Mouse (Mus musculus) forebrain, embryonic 15.5 days (tissue): ENCODE measurements around the gene Pigl. TPM values are rescaled to one million over a fixed set of nuclear protein-coding genes. Genes with fewer than 3 reads are reported as not detected.
A peak's percentile ranks its signal among the peaks of the same experiment; 100 is the strongest.
"Not testable (repeated sequence)": the region's sequence is repeated elsewhere in the genome, so short reads cannot be mapped to it uniquely, and the experiment has no call there.

Experiments used
- ATAC-seq: fragments of 200-750 bp; cut with Nextera tagmentation; replicated peaks from 2 replicates; pipeline ENCODE4 v1.8.0; 2017; ENCODE audit warnings: mild to moderate bottlenecking, moderate TSS enrichment, moderate library complexity
- H3K27ac ChIP-seq: fragments of 300-500 bp; sonication (generic); replicated peaks from 2 replicates; pipeline ENCODE4 v1.5.1; 2015; ENCODE audit warnings: mild to moderate bottlenecking, inconsistent platforms
- H3K27me3 ChIP-seq: fragments of 300-500 bp; sonication (generic); 2 replicates; pipeline ENCODE4 v1.6.1; 2015; ENCODE audit warnings: inconsistent platforms
- H3K36me3 ChIP-seq: fragments of 300-500 bp; sonication (generic); 2 replicates; pipeline ENCODE4 v1.6.1; 2015; ENCODE audit warnings: mild to moderate bottlenecking, inconsistent platforms
- H3K4me1 ChIP-seq: fragments of 300-500 bp; sonication (generic); 2 replicates; pipeline ENCODE4 v1.6.1; 2015; ENCODE audit warnings: inconsistent platforms
- H3K4me2 ChIP-seq: fragments of 300-500 bp; sonication (generic); replicated peaks from 2 replicates; pipeline ENCODE4 v1.6.1; 2015; ENCODE audit warnings: mild to moderate bottlenecking, inconsistent platforms
- H3K4me3 ChIP-seq: fragments of 300-500 bp; sonication (generic); 2 replicates; pipeline ENCODE4 v1.5.1; 2015; ENCODE audit warnings: mild to moderate bottlenecking, inconsistent platforms
- H3K9ac ChIP-seq: fragments of 300-500 bp; sonication (generic); replicated peaks from 2 replicates; pipeline ENCODE4 v1.6.1; 2015; ENCODE audit warnings: mild to moderate bottlenecking, inconsistent platforms
- H3K9me3 ChIP-seq: fragments of 300-500 bp; sonication (generic); 2 replicates; pipeline ENCODE4 v1.6.1; 2016; ENCODE audit warnings: inconsistent platforms
- WGBS: fragments of 180-500 bp; shearing (Covaris S2); methylation state at CpG from one replicate; pipeline ENCODE4 v1.1.7; 2015; ENCODE audit warnings: mixed read lengths; 5-methylcytosine and 5-hydroxymethylcytosine counted together
- polyA plus RNA-seq: library from polyadenylated mRNA; unstranded; fragments of >200 nt; fragmentation: Nextera tagmentation; extraction: Ambion mirVana; gene quantifications from 2 replicates; pipeline ENCODE4 v1.2.1, GENCODE M21; 2015

The Pigl gene
- polyA plus RNA-seq, 1 experiment from 2014 or later: 5.4 TPM

GRCm38 (mm10) chr11:62456483-62457172, 1.6 kb upstream of the Pigl start:
- Histone ChIP-seq H3K4me2 (peak overlapping the region; percentile 89), H3K4me1 (peaks cover 23% of the 10 kb centered on the region), H3K9ac (peak overlapping the region; percentile 97), H3K36me3 (no peaks in the 10 kb centered on the region), H3K27ac (peak overlapping the region; percentile 98), H3K4me3 (peak overlapping the region; percentile 83), H3K9me3 (no peaks in the 10 kb centered on the region), H3K27me3 (no peaks in the 10 kb centered on the region)
- peak; percentile 81 for ATAC-seq
- WGBS: under 1% methylated on average over 42 of the region's 42 CpGs

GRCm38 (mm10) chr11:62457241-62457890, 894 bp upstream of the Pigl start:
- Histone ChIP-seq H3K4me1 (peaks cover 23% of the 10 kb centered on the region), H3K9me3 (no peaks in the 10 kb centered on the region), H3K4me2 (peak overlapping the region; percentile 89), H3K27ac (peak overlapping the region; percentile 98), H3K9ac (peak overlapping the region; percentile 97), H3K36me3 (no peaks in the 10 kb centered on the region), H3K27me3 (no peaks in the 10 kb centered on the region), H3K4me3 (peak overlapping the region; percentile 83)
- whole genome bisulfite sequencing: under 1% methylated on average over 68 of the region's 73 CpGs
- peak; percentile 95 for ATAC-seq

- WGBS: 0% methylated on average over 18 of the region's 18 CpGs
- Histone ChIP-seq H3K9ac (peak overlapping the region; percentile 97), H3K4me2 (peak overlapping the region; percentile 89), H3K36me3 (no peaks in the 10 kb centered on the region), H3K9me3 (no peaks in the 10 kb centered on the region), H3K27me3 (no peaks in the 10 kb centered on the region), H3K27ac (peak overlapping the region; percentile 98), H3K4me3 (peak overlapping the region; percentile 83), H3K4me1 (peaks cover 23% of the 10 kb centered on the region)
- peak; percentile 2; the same call in 1 of the 2 replicates for ATAC-seq
These were observed 379 bp upstream of the Pigl start for GRCm38 (mm10) chr11:62457891-62458270.

- no peaks in the 10 kb centered on the region for H3K9me3 ChIP-seq
- under 1% methylated on average over 9 of the region's 9 CpGs for WGBS
- H3K27me3 ChIP-seq: no peaks in the 10 kb centered on the region
- peak overlapping the region; percentile 98 for H3K27ac ChIP-seq
- peak overlapping the region; percentile 83 for H3K4me3 ChIP-seq
- H3K9ac ChIP-seq: peak overlapping the region; percentile 97
- ATAC-seq: no peak
- H3K4me1 ChIP-seq: peaks cover 25% of the 10 kb centered on the region
- no peaks in the 10 kb centered on the region for H3K36me3 ChIP-seq
- peak overlapping the region; percentile 89 for H3K4me2 ChIP-seq
These were observed 520 bp downstream of the Pigl start for GRCm38 (mm10) chr11:62458780-62459179.

- not testable (repeated sequence) for H3K4me3 ChIP-seq, ATAC-seq, H3K9me3 ChIP-seq, H3K27ac ChIP-seq, H3K9ac ChIP-seq, H3K4me2 ChIP-seq, H3K27me3 ChIP-seq, H3K36me3 ChIP-seq
- H3K4me1 ChIP-seq: peaks cover 11% of the 10 kb centered on the region
- WGBS: 96% methylated on average over 1 of the region's 1 CpGs
These were observed 4.3 kb downstream of the Pigl start for GRCm38 (mm10) chr11:62462529-62462928.

GRCm38 (mm10) chr11:62463225-62463915, 5.1 kb downstream of the Pigl start:
- WGBS: 30% methylated on average over 2 of the region's 2 CpGs
- Histone ChIP-seq H3K4me2 (no peak overlapping the region), H3K9me3 (no peaks in the 10 kb centered on the region), H3K9ac (no peak overlapping the region), H3K4me1 (peaks cover 11% of the 10 kb centered on the region), H3K27ac (no peak overlapping the region), H3K4me3 (no peak overlapping the region), H3K27me3 (no peaks in the 10 kb centered on the region), H3K36me3 (no peaks in the 10 kb centered on the region)
- ATAC-seq: no peak

- peaks cover 2% of the 10 kb centered on the region; the same call in 1 of the 2 replicates for H3K4me1 ChIP-seq
- ATAC-seq: no peak
- no peak overlapping the region for H3K4me2 ChIP-seq
- H3K4me3 ChIP-seq: no peak overlapping the region
- no peaks in the 10 kb centered on the region for H3K27me3 ChIP-seq
- H3K9me3 ChIP-seq: no peaks in the 10 kb centered on the region
- WGBS: 98% methylated on average over 3 of the region's 3 CpGs
- no peak overlapping the region for H3K9ac ChIP-seq
- no peak overlapping the region for H3K27ac ChIP-seq
- H3K36me3 ChIP-seq: no peaks in the 10 kb centered on the region
These were observed 6.4 kb downstream of the Pigl start for GRCm38 (mm10) chr11:62464696-62465095.

- no peak for ATAC-seq
- 97% methylated on average over 3 of the region's 3 CpGs for WGBS
- no peak overlapping the region for H3K4me2 ChIP-seq
- no peak overlapping the region for H3K27ac ChIP-seq
- no peak overlapping the region for H3K9ac ChIP-seq
- H3K4me1 ChIP-seq: peaks cover 2% of the 10 kb centered on the region; the same call in 1 of the 2 replicates
- H3K27me3 ChIP-seq: no peaks in the 10 kb centered on the region
- H3K4me3 ChIP-seq: no peak overlapping the region
- no peaks in the 10 kb centered on the region for H3K9me3 ChIP-seq
- no peaks in the 10 kb centered on the region for H3K36me3 ChIP-seq
These were observed 7.6 kb downstream of the Pigl start for GRCm38 (mm10) chr11:62465849-62466248.

- Histone ChIP-seq H3K27ac (no peak overlapping the region), H3K9me3 (no peaks in the 10 kb centered on the region), H3K4me3 (no peak overlapping the region), H3K36me3 (no peaks in the 10 kb centered on the region), H3K9ac (no peak overlapping the region), H3K4me1 (peaks cover 2% of the 10 kb centered on the region; the same call in 1 of the 2 replicates), H3K4me2 (no peak overlapping the region), H3K27me3 (no peaks in the 10 kb centered on the region)
- 94% methylated on average over 3 of the region's 3 CpGs for WGBS
- no peak for ATAC-seq
These were observed 8.3 kb downstream of the Pigl start for GRCm38 (mm10) chr11:62466546-62466945.

GRCm38 (mm10) chr11:62467289-62467688, 9.0 kb downstream of the Pigl start:
- not testable (repeated sequence) for H3K9me3 ChIP-seq, H3K4me2 ChIP-seq, H3K27ac ChIP-seq, H3K4me1 ChIP-seq, H3K4me3 ChIP-seq, H3K9ac ChIP-seq, H3K27me3 ChIP-seq, ATAC-seq, H3K36me3 ChIP-seq

GRCm38 (mm10) chr11:62470451-62470850, 12.2 kb downstream of the Pigl start:
- H3K4me2 ChIP-seq: no peak overlapping the region
- no peaks in the 10 kb centered on the region for H3K4me1 ChIP-seq
- H3K9ac ChIP-seq: no peak overlapping the region
- 95% methylated on average over 6 of the region's 6 CpGs for WGBS
- H3K36me3 ChIP-seq: no peaks in the 10 kb centered on the region
- H3K27ac ChIP-seq: no peak overlapping the region
- no peak overlapping the region for H3K4me3 ChIP-seq
- H3K27me3 ChIP-seq: no peaks in the 10 kb centered on the region
- H3K9me3 ChIP-seq: no peaks in the 10 kb centered on the region
- ATAC-seq: no peak

- WGBS: 98% methylated on average over 5 of the region's 5 CpGs
These were observed 15.3 kb downstream of the Pigl start for GRCm38 (mm10) chr11:62473516-62473915.

More at GRCm38 (mm10) chr11:62473516-62473915, 15.3 kb downstream of the Pigl start:
- no peaks in the 10 kb centered on the region for H3K4me1 ChIP-seq
- H3K9me3 ChIP-seq: no peaks in the 10 kb centered on the region
- H3K27me3 ChIP-seq: no peaks in the 10 kb centered on the region
- no peak for ATAC-seq
- H3K9ac ChIP-seq: no peak overlapping the region
- H3K36me3 ChIP-seq: no peaks in the 10 kb centered on the region
- H3K4me3 ChIP-seq: no peak overlapping the region
- no peak overlapping the region for H3K4me2 ChIP-seq
- H3K27ac ChIP-seq: no peak overlapping the region
